Mouse (Mus musculus) forebrain, embryonic 14.5 days (tissue): ENCODE data around the gene Pik3c2b. TPM values are rescaled to one million over a fixed set of nuclear protein-coding genes. Genes with fewer than 3 reads are reported as not detected.

ENCODE experiments used
- ATAC-seq: fragments of 200-750 bp; cut with Nextera tagmentation; 2 replicates; pipeline ENCODE4 v1.8.0; 2017; ENCODE audit warnings: mild to moderate bottlenecking, moderate library complexity
- DNase-seq: peaks from one replicate; pipeline ENCODE4 v3.0.0-alpha.2; 2015; ENCODE audit warnings: low spot score
- H3K27ac ChIP-seq: fragments of 300-500 bp; sonication (generic); 2 replicates; pipeline ENCODE4 v1.5.1; 2014; ENCODE audit warnings: low read depth, mild to moderate bottlenecking, control low read depth, low read length, moderate library complexity
- H3K27me3 ChIP-seq: fragments of 300-500 bp; sonication (generic); replicated peaks from 2 replicates; pipeline ENCODE4 v1.6.1; 2014; ENCODE audit warnings: low read length, control low read depth, mixed read lengths; ENCODE audit not compliant: control insufficient read depth, insufficient read depth
- H3K36me3 ChIP-seq: fragments of 300-500 bp; sonication (generic); 2 replicates; pipeline ENCODE4 v1.6.1; 2014; ENCODE audit warnings: low read length, control low read depth; ENCODE audit not compliant: control insufficient read depth, insufficient read depth
- H3K4me1 ChIP-seq: fragments of 300-500 bp; sonication (generic); 2 replicates; pipeline ENCODE4 v1.6.1; 2014; ENCODE audit warnings: antibody characterized with exemption, low read length, control low read depth; ENCODE audit not compliant: control insufficient read depth, insufficient read depth
- H3K4me2 ChIP-seq: fragments of 300-500 bp; sonication (generic); 2 replicates; pipeline ENCODE4 v1.6.1; 2014; ENCODE audit warnings: mild to moderate bottlenecking, control low read depth, low read length
- H3K4me3 ChIP-seq: fragments of 300-500 bp; sonication (generic); 2 replicates; pipeline ENCODE4 v1.5.1; 2014; ENCODE audit warnings: low read depth, low read length, control low read depth
- H3K9ac ChIP-seq: fragments of 300-500 bp; sonication (generic); 2 replicates; pipeline ENCODE4 v1.6.1; 2014; ENCODE audit warnings: mild to moderate bottlenecking, low read length, control low read depth, moderate library complexity
- H3K9me3 ChIP-seq: fragments of 300-500 bp; sonication (generic); replicated peaks from 2 replicates; pipeline ENCODE4 v1.6.1; 2016; ENCODE audit warnings: low read length, control low read depth, mixed read lengths; ENCODE audit not compliant: control insufficient read depth
- WGBS: fragments of 180-500 bp; shearing (Covaris S2); extraction: QIAGEN DNeasy Blood & Tissue Kit; methylation state at CpG from one replicate; pipeline ENCODE4 v1.1.7; 2014; 5-methylcytosine and 5-hydroxymethylcytosine counted together
- polyA plus RNA-seq: library from polyadenylated mRNA; unstranded; fragments of >200 nt; fragmentation: Nextera tagmentation; extraction: Ambion mirVana; gene quantifications from 2 replicates; pipeline ENCODE4 v1.2.1, GENCODE M21; 2014

The Pik3c2b gene
- 9.6 and 11.6 TPM in 2 replicates for polyA plus RNA-seq

- Histone ChIP-seq H3K4me3 (peak within 1 kb of the TSS; percentile 94), H3K9ac (peak within 1 kb of the TSS; percentile 100), H3K4me1 (peaks cover 28% of the 10 kb centered on the region), H3K36me3 (no peaks in the 10 kb centered on the region), H3K9me3 (no peaks in the 10 kb centered on the region), H3K27ac (peak within 1 kb of the TSS; percentile 98), H3K27me3 (no peaks in the 10 kb centered on the region), H3K4me2 (peak within 1 kb of the TSS; percentile 85)
- ATAC-seq (no peak; the same call in 1 of the 2 replicates), DNase-seq (no peak)
- WGBS: 2% methylated on average over 15 of the region's 15 CpGs
These were observed at the start of gene Pik3c2b for GRCm38 (mm10) chr1:133045011-133045860. TSS of gene Pik3c2b (plus strand) at chr1:133045667.

GRCm38 (mm10) chr1:133000347-133000746 is 45.1 kb upstream of the Pik3c2b start:
- 93% methylated on average over 6 of the region's 6 CpGs for WGBS
- Histone ChIP-seq H3K4me1 (no peaks in the 10 kb centered on the region), H3K27me3 (no peaks in the 10 kb centered on the region), H3K36me3 (peaks cover 84% of the 10 kb centered on the region), H3K9ac (no peak overlapping the region), H3K4me3 (no peak overlapping the region), H3K4me2 (no peak overlapping the region), H3K9me3 (no peaks in the 10 kb centered on the region), H3K27ac (no peak overlapping the region)
- ATAC-seq (no peak), DNase-seq (no peak)

DNA sequence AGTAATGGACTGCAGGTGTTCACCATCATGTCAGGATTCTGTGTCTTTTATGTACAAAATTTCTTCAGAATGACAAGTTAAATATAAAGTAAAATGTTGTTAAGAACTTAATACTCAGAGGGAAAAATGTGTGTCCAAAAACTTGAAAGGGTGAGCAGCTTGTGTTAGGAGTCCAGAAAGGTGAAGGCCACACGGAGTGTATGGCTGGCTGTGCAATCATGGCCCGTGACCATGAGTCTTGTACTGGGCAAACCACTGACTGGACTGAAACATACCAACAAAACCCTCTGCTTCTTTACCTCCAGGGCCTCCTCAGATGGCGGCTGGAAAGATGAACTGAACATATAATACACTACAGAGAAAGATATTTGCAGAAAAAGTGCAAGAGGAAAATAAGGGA is 38.9 kb upstream of the Pik3c2b start:
- Histone ChIP-seq H3K4me3 (no peak overlapping the region), H3K4me1 (no peaks in the 10 kb centered on the region), H3K36me3 (peaks cover 70% of the 10 kb centered on the region), H3K27me3 (no peaks in the 10 kb centered on the region), H3K9me3 (no peaks in the 10 kb centered on the region), H3K9ac (no peak overlapping the region), H3K27ac (no peak overlapping the region), H3K4me2 (no peak overlapping the region)
- 89% methylated on average over 3 of the region's 3 CpGs for WGBS
- DNase-seq (no peak), ATAC-seq (no peak)

DNA sequence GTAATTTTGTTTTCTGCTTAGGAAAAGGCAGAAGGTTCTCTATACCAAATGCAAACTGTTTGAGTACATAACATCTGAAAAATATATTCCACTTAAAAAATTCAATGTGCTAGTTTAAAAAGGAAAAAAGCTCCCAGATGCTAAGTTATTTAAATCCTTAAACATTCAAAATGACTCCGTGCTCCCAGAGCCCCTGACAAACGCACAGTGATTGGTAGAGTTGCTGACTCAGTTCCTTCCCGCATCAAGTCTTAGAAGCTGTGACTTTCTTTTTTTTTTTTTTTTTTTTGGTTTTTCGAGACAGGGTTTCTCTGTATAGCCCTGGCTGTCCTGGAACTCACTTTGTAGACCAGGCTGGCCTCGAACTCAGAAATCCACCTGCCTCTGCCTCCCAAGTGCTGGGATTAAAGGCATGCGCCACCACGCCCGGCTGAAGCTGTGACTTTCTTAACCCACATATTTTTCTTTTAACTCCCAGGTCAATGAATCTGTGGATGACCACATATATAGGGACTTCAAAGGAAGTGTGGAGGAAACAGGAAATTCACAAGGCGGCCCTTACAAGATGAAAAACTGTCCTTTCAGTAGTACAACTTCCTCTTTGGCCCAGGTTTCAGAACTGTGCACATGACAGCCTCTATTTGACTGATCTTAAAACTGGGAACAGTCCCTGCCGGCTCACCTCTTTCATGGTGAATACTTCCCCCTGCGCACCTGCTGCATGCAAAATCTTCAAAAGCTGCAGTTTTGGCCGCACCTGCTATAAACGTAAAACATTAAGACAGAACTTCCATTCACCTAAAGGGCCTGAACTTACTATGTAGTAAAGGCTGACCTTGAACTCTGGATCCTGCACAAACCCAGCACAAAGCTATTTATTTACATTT is 33.3 kb upstream of the Pik3c2b start:
- peaks cover 76% of the 10 kb centered on the region for H3K36me3 ChIP-seq
- ATAC-seq: no peak

DNA sequence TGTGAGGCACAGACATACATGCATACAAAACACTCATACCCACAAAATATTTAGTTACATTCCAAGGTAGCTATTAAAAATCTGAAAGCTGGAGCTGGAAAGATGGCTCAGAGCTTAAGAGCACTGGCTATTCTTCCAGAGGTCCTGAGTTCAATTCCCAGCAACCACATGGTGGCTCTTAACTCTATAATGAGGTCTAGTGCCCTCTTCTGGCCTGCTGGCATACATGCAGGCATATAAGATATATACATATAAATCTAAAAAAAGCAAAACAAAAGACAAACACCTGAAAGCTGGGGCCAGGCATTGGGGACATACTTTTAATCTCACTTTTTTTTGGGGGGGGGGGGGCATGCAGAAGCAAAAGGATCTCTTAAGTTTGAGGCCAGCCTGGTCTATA is 32.1 kb upstream of the Pik3c2b start:
- Histone ChIP-seq H3K9ac (no peak overlapping the region), H3K27me3 (no peaks in the 10 kb centered on the region), H3K4me2 (no peak overlapping the region), H3K27ac (no peak overlapping the region), H3K4me1 (no peaks in the 10 kb centered on the region), H3K9me3 (no peaks in the 10 kb centered on the region), H3K4me3 (no peak overlapping the region), H3K36me3 (peaks cover 79% of the 10 kb centered on the region)
- peak; percentile 7 for DNase-seq
- no peak for ATAC-seq

More for the DNA sequence above, 33.3 kb upstream of the Pik3c2b start:
- no peak overlapping the region for H3K4me2 ChIP-seq
- H3K4me3 ChIP-seq: no peak overlapping the region
- 91% methylated on average over 12 of the region's 13 CpGs for WGBS
- no peak for DNase-seq
- H3K4me1 ChIP-seq: no peaks in the 10 kb centered on the region
- H3K27me3 ChIP-seq: no peaks in the 10 kb centered on the region
- no peak overlapping the region for H3K27ac ChIP-seq
- H3K9ac ChIP-seq: no peak overlapping the region
- H3K9me3 ChIP-seq: no peaks in the 10 kb centered on the region

DNA sequence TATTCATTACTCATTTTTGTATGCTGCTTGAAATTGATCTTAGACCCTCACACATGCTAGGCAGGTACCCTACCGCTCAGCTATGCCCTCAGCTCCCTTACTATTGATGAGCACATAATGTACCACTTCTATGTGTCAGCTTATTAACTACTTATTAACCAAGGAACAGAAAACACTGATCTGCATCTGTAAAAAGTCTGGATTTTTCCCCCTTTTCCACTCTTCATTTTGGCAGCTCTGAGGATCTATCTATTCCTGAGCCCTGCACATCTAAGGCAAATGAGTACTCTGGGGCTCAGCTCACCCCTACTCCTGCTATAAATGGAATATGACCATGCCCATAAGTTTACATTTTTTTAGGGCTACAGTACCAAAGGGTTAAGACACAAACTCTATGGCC is 31.3 kb upstream of the Pik3c2b start:
- no peak overlapping the region for H3K27ac ChIP-seq
- H3K4me1 ChIP-seq: no peaks in the 10 kb centered on the region
- no peak for DNase-seq
- H3K27me3 ChIP-seq: no peaks in the 10 kb centered on the region
- no peak for ATAC-seq
- H3K36me3 ChIP-seq: peaks cover 80% of the 10 kb centered on the region
- no peak overlapping the region for H3K4me2 ChIP-seq
- H3K9ac ChIP-seq: no peak overlapping the region
- no peaks in the 10 kb centered on the region for H3K9me3 ChIP-seq
- 93% methylated on average over 1 of the region's 1 CpGs for WGBS
- no peak overlapping the region for H3K4me3 ChIP-seq

DNA sequence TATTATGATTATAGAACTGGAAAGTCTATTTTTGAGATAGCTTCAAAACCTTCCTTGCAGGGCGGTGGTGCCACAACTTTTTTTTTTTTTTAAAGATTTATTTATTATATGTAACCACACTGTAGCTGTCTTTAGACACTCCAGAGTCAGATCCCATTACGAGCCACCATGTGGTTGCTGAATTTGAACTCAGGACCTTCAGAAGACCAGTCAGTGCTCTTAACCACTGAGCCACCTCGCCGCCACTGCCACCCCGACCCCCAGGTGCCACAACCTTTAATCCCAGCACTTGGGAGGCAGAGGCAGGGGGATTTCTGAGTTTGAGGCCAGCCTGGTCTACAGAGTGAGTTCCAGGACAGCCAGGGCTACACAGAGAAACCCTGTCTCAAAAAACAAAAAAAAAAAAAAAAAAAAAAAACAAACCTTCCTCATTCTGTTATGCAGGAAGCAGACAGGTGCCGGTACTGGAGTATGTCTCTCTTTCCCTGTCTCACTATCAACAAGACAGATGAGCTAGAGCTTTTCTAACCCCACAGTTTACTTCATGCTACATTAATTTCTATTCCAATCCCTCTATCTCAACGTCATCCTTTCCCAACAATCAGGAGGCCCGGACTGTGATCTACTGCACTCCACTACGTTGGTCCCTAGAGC is 28.6 kb upstream of the Pik3c2b start:
- ATAC-seq: no peak
- 95% methylated on average over 9 of the region's 9 CpGs for WGBS
- Histone ChIP-seq H3K4me3 (no peak overlapping the region), H3K4me2 (no peak overlapping the region), H3K4me1 (no peaks in the 10 kb centered on the region), H3K36me3 (peaks cover 62% of the 10 kb centered on the region), H3K27ac (no peak overlapping the region), H3K9ac (no peak overlapping the region), H3K9me3 (no peaks in the 10 kb centered on the region), H3K27me3 (no peaks in the 10 kb centered on the region)
- no peak for DNase-seq

- no peaks in the 10 kb centered on the region for H3K9me3 ChIP-seq
- no peak overlapping the region for H3K27ac ChIP-seq
- WGBS: 92% methylated on average over 2 of the region's 2 CpGs
- no peak overlapping the region for H3K4me3 ChIP-seq
- H3K9ac ChIP-seq: no peak overlapping the region
- H3K27me3 ChIP-seq: no peaks in the 10 kb centered on the region
- ATAC-seq (no peak), DNase-seq (no peak)
- no peak overlapping the region for H3K4me2 ChIP-seq
- H3K36me3 ChIP-seq: peaks cover 50% of the 10 kb centered on the region
- H3K4me1 ChIP-seq: no peaks in the 10 kb centered on the region
These were observed 26.9 kb upstream of the Pik3c2b start for GRCm38 (mm10) chr1:133018580-133018979.
